Mouse (Mus musculus): Measurements from ENCODE around the gene Mars2. TPM values are rescaled to one million over a fixed set of nuclear protein-coding genes. Genes with fewer than 3 reads are reported as not detected.

Gene Mars2
- polyA plus RNA-seq (2016; fragmentation: Nextera tagmentation; extraction: Ambion mirVana): 4.0 TPM in 2 replicates

DNA sequence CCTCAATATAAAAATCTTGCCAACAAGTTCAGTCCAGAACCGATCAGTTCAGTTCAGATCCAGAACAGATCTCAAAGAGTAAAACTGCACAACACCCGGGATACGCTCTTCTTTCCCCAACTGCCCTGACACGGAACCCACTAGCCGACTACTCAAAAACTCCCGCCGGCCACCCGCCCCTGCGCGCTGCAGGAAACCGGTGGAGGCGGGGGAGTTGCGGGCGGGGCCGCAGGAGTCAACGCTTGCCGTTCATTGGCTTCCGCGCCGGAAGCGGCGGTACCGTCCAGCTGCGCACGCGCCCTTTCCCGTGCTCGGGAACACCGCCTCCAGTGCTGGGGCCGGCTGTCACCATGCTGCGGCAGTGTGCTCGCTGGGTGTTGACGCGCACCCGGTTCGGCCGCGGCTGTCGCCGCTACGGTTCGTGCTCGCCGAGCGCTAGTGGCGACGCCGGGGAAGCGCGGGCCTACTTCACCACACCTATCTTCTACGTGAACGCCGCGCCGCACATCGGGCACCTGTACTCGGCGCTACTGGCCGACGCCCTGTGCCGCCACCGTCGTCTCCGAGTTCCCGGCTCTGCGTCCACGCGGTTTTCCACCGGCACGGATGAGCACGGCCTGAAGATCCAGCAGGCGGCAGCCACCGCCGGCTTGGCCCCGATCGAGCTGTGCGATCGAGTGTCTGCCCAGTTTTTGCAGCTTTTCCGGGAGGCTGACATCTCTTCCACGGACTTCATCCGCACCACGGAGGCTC, at the start of gene Mars2:
Gene Mars2 (plus strand): TSS at position 288 of the 753 bp plus-strand sequence.
- H3K36me3 ChIP-seq: no peaks in the 10 kb centered on the region
- peak within 1 kb of the TSS; percentile 75 for H3K27ac ChIP-seq (replicated peaks)
- H3K4me3 ChIP-seq: peak within 1 kb of the TSS; percentile 77
- peak; percentile 98 for ATAC-seq (ENCODE audit: low FRiP score, low read depth)
- H3K4me1 ChIP-seq: peaks cover 29% of the 10 kb centered on the region
- no peaks in the 10 kb centered on the region for H3K27me3 ChIP-seq
- H3K9ac ChIP-seq (replicated peaks): peak within 1 kb of the TSS; percentile 87
- no peaks in the 10 kb centered on the region for H3K9me3 ChIP-seq
- peak within 1 kb of the TSS; percentile 80 for H3K4me2 ChIP-seq (replicated peaks)
- under 1% methylated on average over 81 of the region's 82 CpGs for WGBS

DNA sequence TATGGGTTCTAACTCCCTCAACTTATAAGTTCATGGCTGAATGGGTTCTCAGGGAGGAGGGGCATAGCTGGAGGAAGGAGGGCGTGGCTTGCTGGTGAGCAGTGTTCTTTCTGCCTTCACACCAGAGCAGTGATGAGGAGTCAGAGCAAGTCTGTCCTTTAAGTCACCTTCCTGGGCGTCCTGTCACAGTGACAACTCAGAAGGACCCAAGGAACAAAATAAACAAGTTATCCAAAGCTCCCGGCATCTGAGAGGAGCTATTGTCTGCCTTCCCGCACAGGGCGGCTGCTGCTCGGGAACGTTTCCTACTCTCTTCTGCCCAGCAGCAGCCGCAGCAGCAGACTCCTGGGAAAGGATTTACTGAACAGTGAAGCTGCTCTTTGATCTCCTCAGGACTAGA, 45.0 kb upstream of the Mars2 start:
- Histone ChIP-seq H3K9me3 (no peaks in the 10 kb centered on the region), H3K27ac (replicated peaks) (peak overlapping the region; percentile 56), H3K9ac (replicated peaks) (peak overlapping the region; percentile 41; the same call in 1 of the 2 replicates), H3K36me3 (no peaks in the 10 kb centered on the region), H3K4me2 (replicated peaks) (peak overlapping the region; percentile 53), H3K27me3 (peaks cover 14% of the 10 kb centered on the region), H3K4me1 (peaks cover 39% of the 10 kb centered on the region), H3K4me3 (peak overlapping the region; percentile 38)
- ATAC-seq (ENCODE audit: low FRiP score, low read depth): peak; percentile 65
- 10% methylated on average over 8 of the region's 8 CpGs for WGBS

DNA sequence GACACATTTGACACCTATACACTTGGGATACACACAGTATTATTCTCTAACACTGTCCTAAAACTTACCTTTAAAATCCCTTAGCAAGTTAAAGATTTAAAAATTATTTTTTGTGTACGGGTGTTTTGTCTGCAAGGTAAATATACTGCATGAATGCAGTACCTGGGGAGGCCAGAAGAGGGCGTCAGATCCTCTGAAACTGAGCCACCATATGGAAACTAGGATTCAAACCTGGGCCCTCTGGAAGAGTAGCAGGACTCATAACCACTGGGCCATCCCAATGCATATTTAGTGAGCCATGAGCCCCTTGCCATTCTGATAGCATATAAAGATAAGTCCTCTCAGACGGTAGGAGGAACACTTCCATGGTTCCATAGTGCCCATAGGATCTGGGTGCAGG, 44.2 kb upstream of the Mars2 start:
- no peak overlapping the region for H3K27ac ChIP-seq (replicated peaks)

DNA sequence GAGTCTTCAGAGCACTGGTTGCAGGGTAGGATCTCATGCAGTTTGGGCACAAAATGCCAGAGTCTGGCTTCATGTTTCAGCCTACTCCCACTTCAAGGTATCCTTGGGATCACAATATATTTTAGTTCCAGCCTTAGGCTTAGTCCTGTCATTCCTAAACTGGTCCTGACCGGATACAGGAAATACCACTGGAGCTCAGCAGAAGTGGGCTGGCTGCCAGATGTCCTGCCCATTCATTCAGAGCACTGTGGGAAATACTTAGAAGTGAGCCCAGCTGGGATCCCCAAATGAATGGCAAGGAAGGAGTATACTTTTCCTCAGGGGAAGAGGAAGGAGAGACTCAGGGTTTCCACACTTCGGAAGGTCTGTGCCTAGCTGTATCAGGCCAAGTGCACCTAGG, 43.7 kb upstream of the Mars2 start:
- H3K27me3 ChIP-seq: peaks cover 14% of the 10 kb centered on the region
- no peak overlapping the region for H3K9ac ChIP-seq (replicated peaks)
- 0 out of 2 replicates have a peak overlapping the region, but pooled peaks have one; percentile 56 for H3K27ac ChIP-seq (replicated peaks)
- H3K9me3 ChIP-seq: no peaks in the 10 kb centered on the region
- peaks cover 34% of the 10 kb centered on the region for H3K4me1 ChIP-seq
- no peaks in the 10 kb centered on the region for H3K36me3 ChIP-seq
- WGBS: 38% methylated on average over 2 of the region's 2 CpGs
- no peak; the same call in 1 of the 2 replicates for ATAC-seq (ENCODE audit: low FRiP score, low read depth)
- no peak overlapping the region for H3K4me2 ChIP-seq (replicated peaks)
- H3K4me3 ChIP-seq: no peak overlapping the region

More for the DNA sequence above, 44.2 kb upstream of the Mars2 start:
- H3K9ac ChIP-seq (replicated peaks): no peak overlapping the region
- no peaks in the 10 kb centered on the region for H3K9me3 ChIP-seq
- WGBS: 51% methylated on average over 3 of the region's 3 CpGs
- no peak overlapping the region for H3K4me2 ChIP-seq (replicated peaks)
- no peak overlapping the region for H3K4me3 ChIP-seq
- H3K27me3 ChIP-seq: peaks cover 14% of the 10 kb centered on the region
- no peak for ATAC-seq (ENCODE audit: low FRiP score, low read depth)
- H3K36me3 ChIP-seq: no peaks in the 10 kb centered on the region
- peaks cover 34% of the 10 kb centered on the region for H3K4me1 ChIP-seq

DNA sequence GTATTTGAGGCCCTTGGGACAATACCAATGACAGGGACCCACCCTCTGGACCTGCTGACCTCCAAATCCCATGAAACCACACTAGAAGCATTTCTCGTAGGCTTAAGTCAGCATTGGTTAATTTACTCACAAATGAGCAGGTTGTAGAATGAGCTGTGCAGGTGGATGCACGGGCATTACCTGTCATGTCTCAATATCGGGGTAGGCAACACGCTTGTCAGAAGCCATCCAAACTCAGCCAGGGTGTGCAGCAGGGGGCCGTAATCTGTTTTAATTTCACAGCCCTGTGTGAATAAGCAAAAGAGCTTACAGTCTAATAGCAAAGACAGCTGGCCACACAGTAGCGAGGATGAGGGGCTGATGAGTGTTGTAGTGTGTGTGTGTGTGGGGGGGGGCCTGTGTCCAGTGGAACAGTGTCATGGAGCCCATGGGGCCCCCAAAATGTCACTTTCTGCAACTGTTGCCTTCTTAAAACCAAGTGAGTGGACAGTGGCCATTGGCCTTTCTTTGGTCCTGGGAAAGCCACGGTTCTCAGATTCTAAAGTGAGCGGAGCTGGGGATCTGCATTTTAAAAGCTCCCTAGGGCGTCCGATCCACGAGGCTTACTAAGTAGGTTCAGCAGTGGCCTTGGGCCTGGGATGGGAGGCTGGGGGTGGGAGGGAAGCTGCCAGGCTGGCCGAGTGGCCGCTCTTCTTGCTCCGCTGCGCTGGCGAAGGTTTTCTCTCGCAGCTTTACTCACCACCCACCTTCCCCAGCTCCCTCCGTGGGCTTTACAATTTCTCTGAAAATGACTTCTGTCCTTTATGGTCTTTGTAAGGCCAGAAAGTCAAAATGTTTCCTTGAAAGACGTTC, 42.7 kb upstream of the Mars2 start:
- peak overlapping the region; percentile 45 for H3K4me2 ChIP-seq (replicated peaks)
- peaks cover 41% of the 10 kb centered on the region for H3K4me1 ChIP-seq
- ATAC-seq (ENCODE audit: low FRiP score, low read depth): peak; percentile 61
- H3K36me3 ChIP-seq: no peaks in the 10 kb centered on the region
- H3K4me3 ChIP-seq: 0 out of 2 replicates have a peak overlapping the region, but pooled peaks have one; percentile 4
- WGBS: 11% methylated on average over 19 of the region's 19 CpGs
- H3K27ac ChIP-seq (replicated peaks): peak overlapping the region; percentile 56
- H3K27me3 ChIP-seq: peaks cover 14% of the 10 kb centered on the region
- H3K9me3 ChIP-seq: no peaks in the 10 kb centered on the region
- H3K9ac ChIP-seq (replicated peaks): no peak overlapping the region; the same call in 1 of the 2 replicates

DNA sequence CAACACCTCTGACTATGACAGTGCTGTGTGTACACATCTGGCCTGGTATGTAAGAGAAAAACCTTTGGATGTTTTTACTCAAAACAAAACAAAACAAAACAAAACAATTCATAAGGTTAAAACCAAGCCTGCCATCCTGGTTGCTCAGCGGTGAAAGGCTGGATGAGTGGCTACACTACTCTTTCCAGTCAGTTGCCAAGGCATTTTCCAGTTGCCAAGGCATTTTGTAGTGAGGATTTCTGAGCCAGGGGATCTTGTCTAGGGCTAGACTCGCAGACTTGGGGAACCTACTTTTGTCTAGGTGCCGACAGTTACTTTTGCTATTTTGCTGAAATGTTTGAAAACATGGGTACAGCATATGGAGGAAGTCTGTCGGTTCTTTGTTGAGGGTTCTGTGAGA, 42.0 kb upstream of the Mars2 start:
- 53% methylated on average over 4 of the region's 4 CpGs for WGBS
- peak overlapping the region; percentile 45; the same call in 1 of the 2 replicates for H3K4me2 ChIP-seq (replicated peaks)

DNA sequence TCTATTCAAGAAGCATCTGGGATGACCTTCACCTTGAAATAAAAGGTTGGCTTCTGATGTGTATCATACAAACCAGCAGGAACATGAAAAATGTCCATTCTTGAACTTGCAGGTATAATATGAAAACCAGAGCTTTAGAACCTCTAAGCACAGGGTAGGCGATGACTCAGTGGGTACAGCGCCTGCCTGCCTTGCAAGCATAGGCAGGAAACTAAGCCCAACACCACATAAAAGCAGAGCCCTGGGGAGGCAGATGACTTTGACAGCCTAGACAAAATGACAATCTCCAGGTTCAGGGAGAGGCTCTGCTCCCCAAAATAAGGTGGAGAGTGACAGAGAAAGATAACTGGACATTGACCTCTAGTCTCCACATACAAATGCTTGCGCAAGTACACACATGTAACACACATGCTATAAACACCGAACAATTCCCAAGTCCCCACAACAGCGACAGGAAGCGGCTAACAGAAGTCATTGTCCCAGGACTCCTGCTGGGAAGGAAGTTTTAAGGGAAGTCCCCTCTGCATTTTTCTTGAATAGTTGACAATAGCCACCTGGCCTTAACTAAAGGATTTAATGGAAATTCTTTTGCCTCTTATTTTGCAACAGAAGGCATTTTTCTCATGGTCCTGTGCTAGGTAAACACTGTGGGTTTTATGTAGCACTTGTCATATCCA, 40.5 kb upstream of the Mars2 start:
- Histone ChIP-seq H3K27ac (replicated peaks) (no peak overlapping the region), H3K4me3 (no peak overlapping the region), H3K9ac (replicated peaks) (no peak overlapping the region), H3K27me3 (peaks cover 27% of the 10 kb centered on the region), H3K4me2 (replicated peaks) (no peak overlapping the region), H3K4me1 (peaks cover 41% of the 10 kb centered on the region), H3K9me3 (no peaks in the 10 kb centered on the region), H3K36me3 (no peaks in the 10 kb centered on the region)
- WGBS: 44% methylated on average over 6 of the region's 6 CpGs
- no peak for ATAC-seq (ENCODE audit: low FRiP score, low read depth)

More for the DNA sequence above, 42.0 kb upstream of the Mars2 start:
- Histone ChIP-seq H3K4me3 (no peak overlapping the region), H3K27me3 (peaks cover 18% of the 10 kb centered on the region), H3K27ac (replicated peaks) (no peak overlapping the region), H3K36me3 (no peaks in the 10 kb centered on the region), H3K4me1 (peaks cover 41% of the 10 kb centered on the region), H3K9ac (replicated peaks) (no peak overlapping the region), H3K9me3 (no peaks in the 10 kb centered on the region)
- ATAC-seq (ENCODE audit: low FRiP score, low read depth): no peak

DNA sequence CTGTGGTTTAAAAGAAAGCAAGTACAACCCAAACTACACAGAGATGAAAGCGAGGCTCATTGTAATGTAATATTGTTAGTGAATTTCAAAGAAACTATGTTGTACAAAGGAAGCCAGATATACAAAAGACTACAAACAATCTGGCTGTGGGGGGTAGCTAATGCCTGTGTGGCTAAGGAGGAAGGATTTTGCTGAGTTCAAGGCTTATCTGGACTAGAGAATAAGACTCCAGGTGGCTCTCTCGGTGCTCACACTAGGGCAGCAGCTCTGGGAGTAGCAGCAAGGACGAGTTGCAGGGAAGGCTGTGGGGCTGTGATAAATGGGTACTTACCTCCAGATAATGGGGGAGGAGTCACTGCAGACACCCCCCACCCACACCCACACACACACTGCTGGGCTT, 38.3 kb upstream of the Mars2 start:
- 9% methylated on average over 3 of the region's 3 CpGs for WGBS

DNA sequence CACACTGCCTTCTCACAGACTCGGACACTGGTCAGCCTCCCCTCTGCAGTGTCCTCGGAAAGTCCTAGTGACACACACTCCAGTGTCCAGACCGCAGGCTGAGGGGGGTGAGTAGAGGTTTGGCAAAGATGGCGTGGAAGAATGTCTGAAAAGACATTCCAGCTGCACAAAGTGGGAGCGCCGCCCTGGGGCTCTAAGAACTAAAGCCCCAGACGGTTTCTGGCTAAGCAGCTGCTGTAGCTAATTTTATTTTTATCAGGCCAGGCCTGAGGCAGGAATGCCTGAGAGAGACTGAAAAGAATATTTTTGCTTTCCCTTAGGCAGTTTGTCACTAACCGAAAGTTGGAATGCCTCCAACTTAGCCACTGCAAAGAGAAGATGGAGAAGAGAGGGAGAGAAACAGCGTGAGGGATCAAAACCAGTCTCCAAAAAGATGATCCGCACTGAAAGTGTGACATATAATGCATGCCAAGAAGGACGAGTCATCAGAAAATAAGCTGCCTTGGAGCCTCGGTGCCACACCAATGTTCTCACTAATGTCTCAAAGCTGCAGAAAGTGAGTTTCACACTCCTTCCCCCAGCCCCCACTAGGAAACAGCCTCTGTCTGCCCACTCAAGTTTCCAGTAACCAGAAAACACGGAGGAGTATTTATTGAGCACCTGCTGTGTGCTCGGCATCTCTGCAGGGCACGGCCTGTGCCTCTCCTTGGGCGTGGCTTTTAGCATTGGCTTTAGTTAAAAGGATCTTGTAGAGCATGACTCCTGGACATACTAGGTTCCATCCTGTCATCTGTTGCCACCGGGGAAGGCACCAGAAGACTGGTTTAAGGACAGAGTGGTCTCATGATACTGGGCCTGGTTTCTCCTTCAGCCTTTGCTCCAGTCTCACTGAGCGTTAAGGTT, 34.9 kb upstream of the Mars2 start:
- ATAC-seq (ENCODE audit: low FRiP score, low read depth): no peak
- Histone ChIP-seq H3K27me3 (peaks cover 14% of the 10 kb centered on the region), H3K36me3 (no peaks in the 10 kb centered on the region), H3K4me1 (peaks cover 20% of the 10 kb centered on the region), H3K4me2 (replicated peaks) (no peak overlapping the region), H3K9me3 (no peaks in the 10 kb centered on the region), H3K27ac (replicated peaks) (no peak overlapping the region), H3K9ac (replicated peaks) (no peak overlapping the region), H3K4me3 (no peak overlapping the region)
- 66% methylated on average over 18 of the region's 18 CpGs for WGBS

More for the DNA sequence above, 38.3 kb upstream of the Mars2 start:
- no peak overlapping the region for H3K4me2 ChIP-seq (replicated peaks)
- H3K4me3 ChIP-seq: no peak overlapping the region
- peaks cover 27% of the 10 kb centered on the region for H3K27me3 ChIP-seq
- peaks cover 31% of the 10 kb centered on the region for H3K4me1 ChIP-seq
- peak; percentile 45; the same call in 1 of the 2 replicates for ATAC-seq (ENCODE audit: low FRiP score, low read depth)
- H3K27ac ChIP-seq (replicated peaks): no peak overlapping the region
- H3K9ac ChIP-seq (replicated peaks): no peak overlapping the region
- H3K36me3 ChIP-seq: no peaks in the 10 kb centered on the region
- H3K9me3 ChIP-seq: no peaks in the 10 kb centered on the region

DNA sequence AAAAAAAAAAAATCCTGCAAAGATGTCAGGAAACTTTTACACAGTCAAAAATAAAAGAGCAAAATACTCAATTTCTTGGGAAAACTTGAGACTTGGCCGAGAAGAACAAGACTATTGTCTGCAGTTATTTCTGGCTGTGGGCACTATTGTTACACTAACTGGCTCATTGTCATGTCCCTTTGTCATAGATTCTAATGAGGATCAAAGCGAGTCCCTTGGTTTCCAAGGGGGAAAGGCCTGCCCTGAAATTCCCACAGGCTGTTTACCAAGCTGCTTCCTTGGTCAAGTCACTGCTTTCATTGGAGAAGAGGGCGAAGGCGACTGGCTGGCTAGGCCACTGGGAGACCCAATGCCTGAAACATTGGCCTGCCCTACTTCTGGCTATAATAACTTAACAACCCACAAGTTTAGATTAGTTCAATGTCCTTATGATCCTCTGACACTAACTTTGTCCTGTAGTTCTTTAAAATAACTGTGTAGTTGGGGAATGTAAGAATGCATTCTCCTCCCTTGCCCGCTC, 31.1 kb upstream of the Mars2 start:
- no peaks in the 10 kb centered on the region for H3K9me3 ChIP-seq
- peaks cover 1% of the 10 kb centered on the region for H3K27me3 ChIP-seq
- no peak overlapping the region for H3K4me3 ChIP-seq
- peaks cover 13% of the 10 kb centered on the region for H3K4me1 ChIP-seq
- H3K4me2 ChIP-seq (replicated peaks): no peak overlapping the region
- no peak overlapping the region for H3K9ac ChIP-seq (replicated peaks)
- peak; percentile 29; the same call in 1 of the 2 replicates for ATAC-seq (ENCODE audit: low FRiP score, low read depth)
- H3K27ac ChIP-seq (replicated peaks): no peak overlapping the region
- 33% methylated on average over 5 of the region's 5 CpGs for WGBS
- H3K36me3 ChIP-seq: no peaks in the 10 kb centered on the region
